Mouse (Mus musculus): ENCODE measurements at regions not wholly inside any gene's neighbourhood (a gene's known extent, or its start where the extent isn't known, plus 50 kb on each side); places are given as distances from the start of the nearest gene placed in this dataset.
A peak's percentile ranks its signal among the peaks of the same experiment; 100 is the strongest.
"Not testable (repeated sequence)": the region's sequence is repeated elsewhere in the genome, so short reads cannot be mapped to it uniquely, and the experiment has no call there.

- DNase-seq (ENCODE audit: low spot score in 2 of 2), result no peak
Measured at GRCm38 (mm10) chr9:98091105-98091504, 58.1 kb upstream of the Clstn2 start.

DNA sequence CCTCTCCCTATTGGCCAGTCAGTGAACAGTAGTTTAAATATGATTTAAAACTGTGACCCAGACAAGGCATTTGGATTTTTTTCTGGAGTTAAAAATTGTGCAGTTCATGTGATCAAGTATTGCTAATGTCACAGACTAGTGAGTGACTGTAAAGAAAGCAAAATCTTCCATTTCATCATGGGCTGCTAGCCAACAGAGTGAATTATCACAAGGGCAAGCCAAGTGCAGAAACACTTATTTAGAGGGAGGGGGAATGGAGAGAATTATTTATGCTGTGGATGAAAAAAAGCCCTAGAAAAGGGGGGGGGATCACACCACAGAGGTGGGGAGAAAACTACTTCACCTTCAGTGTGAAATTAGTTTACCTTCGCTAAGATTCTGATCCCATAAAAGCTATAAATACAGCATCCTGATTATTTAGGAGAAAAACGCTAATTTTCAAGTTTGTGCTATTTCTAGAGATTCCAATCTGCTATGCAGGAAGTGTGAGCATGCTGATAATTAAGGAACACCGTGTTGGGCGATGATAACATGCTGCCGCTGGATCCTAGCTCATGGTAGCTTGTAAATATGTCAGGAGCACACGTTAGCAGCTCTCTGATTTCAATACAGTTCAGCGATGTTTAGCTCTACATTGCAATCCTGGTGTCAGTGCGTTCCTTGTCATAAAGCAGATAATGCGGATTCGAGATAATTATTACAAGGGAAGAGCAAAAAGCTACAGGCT, 62.2 kb upstream of the Clstn2 start:
- peak in 1 of 2 experiments; percentile 10 for DNase-seq (ENCODE audit: low spot score in 2 of 2)

GRCm38 (mm10) chr9:98123390-98123789, 90.4 kb upstream of the Clstn2 start:
- DNase-seq (ENCODE audit: low spot score in 2 of 2), result peak in 1 of 2 experiments; percentile 34

GRCm38 (mm10) chr9:98129596-98129995, 96.6 kb upstream of the Clstn2 start:
- DNase-seq (ENCODE audit: low spot score in 2 of 2), result peak in 1 of 2 experiments; percentile 21

GRCm38 (mm10) chr9:98130849-98131248, 97.9 kb upstream of the Clstn2 start:
- DNase-seq (ENCODE audit: low spot score in 2 of 2), result no peak

DNA sequence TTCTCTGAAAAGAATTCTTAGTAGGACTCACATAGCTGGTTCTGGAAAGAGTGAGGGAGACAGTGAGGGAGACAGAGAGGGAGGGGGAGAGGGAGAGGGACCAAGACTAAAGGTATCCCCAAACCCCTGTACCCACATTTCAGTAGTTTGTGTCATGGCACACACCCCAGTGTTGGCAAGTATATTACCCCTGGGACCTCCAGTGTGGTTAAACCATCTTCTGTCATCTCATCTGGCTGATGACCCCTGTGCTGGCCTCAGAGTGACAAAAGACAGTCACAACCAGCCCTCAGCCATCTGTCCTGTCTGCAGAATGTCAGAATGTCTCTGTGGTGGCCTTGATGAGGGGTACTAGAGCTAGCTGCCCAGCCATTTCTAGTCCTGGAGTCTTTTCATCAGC, 107.6 kb upstream of the Clstn2 start:
- DNase-seq (ENCODE audit: low spot score in 2 of 2), result no peak

GRCm38 (mm10) chr9:98142121-98142520, 109.1 kb upstream of the Clstn2 start:
- no peak for DNase-seq (ENCODE audit: low spot score in 2 of 2)

DNA sequence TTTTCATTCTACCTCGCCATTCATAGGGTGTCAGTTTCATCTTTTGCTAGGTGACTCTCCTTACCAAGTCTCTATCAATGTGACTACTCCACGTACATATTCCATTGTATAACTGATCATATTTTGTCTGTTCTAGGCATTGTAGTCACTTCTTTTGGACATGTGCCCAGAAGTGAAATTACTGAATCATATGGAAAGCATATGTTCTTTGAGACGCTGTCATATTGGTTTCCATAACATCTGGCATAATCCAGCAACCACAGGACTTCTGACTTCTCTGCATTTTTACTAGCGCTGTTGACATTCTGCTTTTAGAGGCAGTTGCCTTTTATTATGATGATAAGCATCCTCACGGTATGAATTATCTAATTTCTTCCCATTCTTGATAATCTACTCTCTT, 113.9 kb upstream of the Clstn2 start:
- no peak for DNase-seq (ENCODE audit: low spot score in 2 of 2)

GRCm38 (mm10) chr9:98158421-98158820, 125.4 kb upstream of the Clstn2 start:
- no peak for DNase-seq (ENCODE audit: low spot score in 2 of 2)

- DNase-seq (ENCODE audit: low spot score in 2 of 2), result no peak
Measured at GRCm38 (mm10) chr9:98164489-98164888, 122.7 kb upstream of the Nmnat3 start.

GRCm38 (mm10) chr9:98174056-98174455, 113.2 kb upstream of the Nmnat3 start:
- DNase-seq (ENCODE audit: low spot score in 2 of 2), result no peak

DNA sequence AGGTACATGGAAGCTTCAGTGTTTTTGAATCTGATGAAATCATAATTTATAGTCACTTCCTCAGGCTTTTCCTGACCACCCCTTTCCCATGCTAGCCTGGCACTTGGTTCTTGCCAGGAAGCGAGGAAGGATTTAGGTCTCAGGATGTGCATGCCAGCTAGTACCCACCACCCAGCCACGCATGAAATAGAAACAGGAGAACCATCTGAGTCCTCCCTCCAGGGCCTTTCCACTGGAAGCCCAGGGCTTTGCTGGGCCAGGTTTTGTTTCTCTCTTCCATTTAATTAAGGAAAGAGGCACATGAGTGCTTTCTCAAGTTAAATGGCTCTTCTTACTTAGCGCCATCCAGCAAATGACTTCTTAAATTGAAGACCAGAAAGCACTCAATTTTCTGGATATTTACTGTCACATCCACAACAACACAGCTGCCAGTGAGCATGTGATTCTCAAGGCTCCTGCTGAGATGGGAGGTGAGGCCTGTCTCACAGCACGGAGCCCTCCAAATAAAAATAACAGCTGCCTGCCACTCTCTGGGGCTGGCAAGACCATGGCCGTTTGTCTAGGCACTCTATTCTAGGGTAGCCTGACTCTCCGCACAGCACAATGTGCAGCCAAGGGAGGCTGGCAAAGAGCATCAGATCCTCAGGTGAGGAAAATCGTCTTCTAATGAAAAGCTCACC, 110.4 kb upstream of the Nmnat3 start:
- DNase-seq (ENCODE audit: low spot score in 2 of 2), result no peak

DNA sequence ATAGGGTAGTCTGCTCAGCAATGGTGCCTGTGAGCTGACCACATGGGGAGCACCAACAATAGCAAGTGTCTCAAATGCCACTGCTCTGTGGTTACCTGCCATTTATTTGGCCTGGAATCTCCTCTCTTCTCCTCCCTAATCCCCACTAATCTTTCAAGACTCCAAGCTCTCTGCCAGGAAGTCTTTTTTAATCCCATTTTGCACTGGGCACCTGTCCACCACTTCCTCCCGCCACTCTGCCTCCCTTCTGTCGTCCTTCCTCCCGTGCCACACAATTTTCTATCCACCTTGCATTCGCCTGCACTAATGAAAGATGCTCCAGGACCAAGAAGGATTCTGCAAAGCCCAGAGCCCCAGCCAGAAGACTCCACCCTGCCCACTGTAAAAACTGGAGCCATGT, 106.5 kb upstream of the Nmnat3 start:
- peak; percentile 3 to 46 for DNase-seq (ENCODE audit: low spot score in 2 of 2)

GRCm38 (mm10) chr9:98186757-98187300, 100.4 kb upstream of the Nmnat3 start:
- peak in 1 of 2 experiments; percentile 44 for DNase-seq (ENCODE audit: low spot score in 2 of 2)

DNA sequence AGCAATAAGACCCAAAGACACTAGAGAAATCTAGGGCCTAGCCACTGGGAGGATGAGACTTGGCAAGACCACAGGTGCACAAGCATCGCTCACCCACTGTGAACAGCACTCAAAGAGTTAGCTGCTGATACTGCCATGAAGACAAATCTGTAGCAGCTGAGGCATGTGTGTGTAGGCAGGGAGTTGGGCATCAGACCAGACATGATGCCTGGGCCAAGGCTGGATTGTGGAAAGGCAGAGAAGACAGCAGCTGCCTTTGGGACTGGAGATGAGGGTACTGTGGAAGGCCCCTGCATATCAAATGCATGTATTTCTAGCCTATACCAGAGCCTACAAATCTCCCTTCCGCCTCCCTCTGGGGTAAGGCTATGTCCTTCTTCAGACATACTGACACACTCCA, 92.9 kb upstream of the Nmnat3 start:
- peak in 1 of 2 experiments; percentile 39 for DNase-seq (ENCODE audit: low spot score in 2 of 2)

DNA sequence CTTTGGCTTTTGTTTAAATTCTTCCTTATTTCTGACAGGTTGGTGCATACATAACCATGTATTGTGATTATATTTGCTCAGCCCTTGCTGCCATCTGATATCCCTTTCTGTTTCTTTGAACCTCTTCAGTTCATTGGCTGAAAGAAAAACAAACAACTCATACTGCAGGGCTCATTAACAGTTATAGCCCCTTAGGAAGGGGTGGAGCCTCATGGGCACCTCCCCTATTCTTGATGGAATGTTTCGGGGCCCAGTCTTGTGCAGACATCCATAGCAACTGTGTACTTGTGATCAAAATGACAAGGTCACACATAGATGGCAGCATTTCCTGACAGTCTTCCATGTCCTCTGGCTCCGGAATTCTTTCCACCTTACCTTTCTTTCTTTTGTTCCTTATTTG, 68.4 kb upstream of the Nmnat3 start:
- DNase-seq (ENCODE audit: low spot score in 2 of 2), result no peak

GRCm38 (mm10) chr9:98220367-98220766, 66.9 kb upstream of the Nmnat3 start:
- DNase-seq (ENCODE audit: low spot score in 2 of 2), result no peak

GRCm38 (mm10) chr9:98221766-98222165, 65.5 kb upstream of the Nmnat3 start:
- no peak for DNase-seq (ENCODE audit: low spot score in 2 of 2)

- DNase-seq (ENCODE audit: low spot score in 2 of 2), result no peak
Measured at GRCm38 (mm10) chr9:98228226-98228625, 59.0 kb upstream of the Nmnat3 start.

GRCm38 (mm10) chr9:98228907-98229306, 58.3 kb upstream of the Nmnat3 start:
- no peak for DNase-seq (ENCODE audit: low spot score in 2 of 2)

- not testable (repeated sequence) for DNase-seq (ENCODE audit: low spot score in 2 of 2)
Measured at GRCm38 (mm10) chr9:98234731-98235130, 52.5 kb upstream of the Nmnat3 start.
